Mouse (Mus musculus): Measurements from ENCODE around the gene Ramp1.

DNA sequence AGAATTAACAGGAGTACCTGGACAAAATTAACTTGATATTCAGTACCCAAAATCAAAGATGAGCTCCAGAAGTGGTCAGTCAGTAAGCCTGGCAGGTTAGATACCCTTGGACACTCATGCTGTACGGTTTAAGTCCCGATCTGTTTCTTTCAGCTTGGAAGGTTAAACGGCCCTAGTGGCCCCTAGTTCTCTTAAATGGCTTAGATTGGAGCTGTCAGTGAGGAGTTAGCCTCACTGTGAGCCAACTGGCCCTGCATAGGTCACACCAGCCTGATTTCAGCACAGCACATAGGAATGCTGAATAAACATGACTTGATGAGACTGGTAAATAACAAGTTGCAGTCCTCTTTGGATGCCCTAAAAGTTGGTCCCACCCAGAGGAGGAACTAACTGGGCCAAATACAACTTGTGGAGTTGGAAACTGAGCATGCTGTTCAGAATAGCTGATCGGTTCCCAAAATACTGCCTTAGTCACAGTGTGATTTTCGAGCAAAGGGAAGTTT, 71.6 kb downstream of the Ramp1 start:
- TF ChIP-seq POLR2A (IDR thresholded peaks at IDR 0.05; ENCODE audit: low read depth, low read length) = no peak
- TF ChIP-seq CTCF (conservative IDR thresholded peaks at IDR 0.05; ENCODE audit: insufficient read depth, insufficient read length, low read depth, low read length) = no peak
